Mouse (Mus musculus): ENCODE results near the gene Mif4gd.

DNA sequence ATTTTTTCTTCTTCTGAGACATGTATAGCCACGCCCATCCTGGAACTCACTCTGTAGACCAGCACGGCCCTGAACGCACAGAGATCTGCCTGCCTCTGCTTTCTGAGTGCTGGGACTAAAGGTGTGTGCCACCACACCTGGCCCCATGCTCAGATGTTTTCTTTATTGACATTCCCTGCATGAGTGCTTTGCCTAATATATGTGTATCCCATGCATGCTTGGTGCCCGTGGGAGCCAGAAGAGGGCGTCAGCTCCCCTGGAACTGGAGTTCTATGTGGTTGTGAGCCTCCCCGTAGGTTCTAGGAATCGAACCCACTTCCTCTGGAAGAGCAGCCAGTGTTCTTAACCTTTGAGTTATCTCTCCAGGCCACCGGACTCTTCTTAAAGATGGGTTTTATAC lies 22.3 kb upstream of the Mif4gd start:
- no peak for TF ChIP-seq POLR2A (IDR thresholded peaks at IDR 0.05; ENCODE audit: control insufficient read depth, low read depth, low read length)
- no peak for TF ChIP-seq CTCF (IDR thresholded peaks at IDR 0.05; ENCODE audit: control insufficient read depth, insufficient read depth, insufficient replicate concordance, low read depth, low read length)

Data from testis, adult 2 months (tissue).